Mouse (Mus musculus) hindbrain, embryonic 16.5 days (tissue): ENCODE measurements around the gene E2f8. TPM values are rescaled to one million over a fixed set of nuclear protein-coding genes. Genes with fewer than 3 reads are reported as not detected.

Experiments
- ATAC-seq: fragments of 200-750 bp; cut with Nextera tagmentation; 2 replicates; pipeline ENCODE4 v1.8.0; 2017; ENCODE audit warnings: moderate TSS enrichment, moderate library complexity
- H3K27ac ChIP-seq: fragments of 300-500 bp; sonication (generic); 2 replicates; pipeline ENCODE4 v1.5.1; 2014; ENCODE audit warnings: low read depth, mild to moderate bottlenecking, control low read depth, low read length, moderate library complexity
- H3K27me3 ChIP-seq: fragments of 300-500 bp; sonication (generic); replicated peaks from 2 replicates; pipeline ENCODE4 v1.6.1; 2014; ENCODE audit warnings: low read length; ENCODE audit not compliant: control insufficient read depth, insufficient read depth
- H3K36me3 ChIP-seq: fragments of 300-500 bp; sonication (generic); 2 replicates; pipeline ENCODE4 v1.6.1; 2014; ENCODE audit warnings: mild to moderate bottlenecking, low read length, moderate library complexity, mixed read lengths; ENCODE audit not compliant: control insufficient read depth, insufficient read depth
- H3K4me1 ChIP-seq: fragments of 300-500 bp; sonication (generic); 2 replicates; pipeline ENCODE4 v1.6.1; 2014; ENCODE audit warnings: low read depth, low read length; ENCODE audit not compliant: control insufficient read depth, insufficient read depth
- H3K4me2 ChIP-seq: fragments of 300-500 bp; sonication (generic); 2 replicates; pipeline ENCODE4 v1.6.1; 2014; ENCODE audit warnings: mild to moderate bottlenecking, low read length, control low read depth, moderate library complexity
- H3K4me3 ChIP-seq: fragments of 300-500 bp; sonication (generic); 2 replicates; pipeline ENCODE4 v1.5.1; 2014; ENCODE audit warnings: mild to moderate bottlenecking, low read length, control low read depth, moderate library complexity
- H3K9ac ChIP-seq: fragments of 300-500 bp; sonication (generic); 2 replicates; pipeline ENCODE4 v1.6.1; 2014; ENCODE audit warnings: low read depth, mild to moderate bottlenecking, control low read depth, low read length, moderate library complexity
- H3K9me3 ChIP-seq: fragments of 300-500 bp; sonication (generic); 2 replicates; pipeline ENCODE4 v1.6.1; 2014; ENCODE audit warnings: mild to moderate bottlenecking, low read length, moderate library complexity; ENCODE audit not compliant: control insufficient read depth
- WGBS: fragments of 180-500 bp; shearing (Covaris S2); extraction: QIAGEN DNeasy Blood & Tissue Kit; methylation state at CpG from one replicate; pipeline ENCODE4 v1.1.7; 2014; 5-methylcytosine and 5-hydroxymethylcytosine counted together
- polyA plus RNA-seq: library from polyadenylated mRNA; unstranded; fragments of >200 nt; fragmentation: Nextera tagmentation; extraction: Ambion mirVana; gene quantifications from 2 replicates; pipeline ENCODE4 v1.2.1, GENCODE M21; 2015

E2f8 gene
- polyA plus RNA-seq, 1 experiment from 2014 or later, result 2.5 TPM

DNA sequence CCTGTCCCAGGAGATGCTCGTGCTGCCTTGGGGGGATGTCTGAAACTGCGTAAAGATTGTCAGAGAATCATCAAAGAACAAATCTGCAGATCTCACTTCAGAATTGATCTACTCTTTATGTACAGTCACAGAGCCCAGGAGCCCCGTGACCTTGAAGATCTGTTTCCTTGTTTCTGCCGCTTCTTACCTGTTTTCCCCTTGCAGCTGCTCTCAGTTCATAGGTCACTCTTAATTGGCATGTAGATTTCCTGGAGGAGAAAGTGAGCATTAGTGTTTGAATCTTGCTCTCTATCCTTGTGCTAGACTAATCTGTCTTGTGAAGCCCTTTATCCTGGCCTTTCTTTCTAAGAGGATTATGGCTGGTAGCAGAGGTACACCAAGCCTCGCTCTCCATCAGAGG is 59.7 kb downstream of the E2f8 start:
- WGBS, result 84% methylated on average over 5 of the region's 5 CpGs
- peaks cover 47% of the 10 kb centered on the region for H3K36me3 ChIP-seq
- H3K4me3 ChIP-seq, result no peak overlapping the region
- no peak overlapping the region for H3K27ac ChIP-seq
- ATAC-seq, result no peak
- H3K4me1 ChIP-seq, result no peaks in the 10 kb centered on the region
- no peaks in the 10 kb centered on the region for H3K27me3 ChIP-seq
- H3K9me3 ChIP-seq, result no peaks in the 10 kb centered on the region
- H3K4me2 ChIP-seq, result no peak overlapping the region
- H3K9ac ChIP-seq, result no peak overlapping the region

Other genes with a start within 250 kb of the E2f8 start
- not detected in 2 replicates for gene Mrgprb3, start 237.8 kb downstream of the E2f8 start, polyA plus RNA-seq
- 36.3 and 37.0 TPM in 2 replicates for gene Zdhhc13, start 92.6 kb downstream of the E2f8 start, polyA plus RNA-seq
- 0.24 and 7.3 TPM in 2 replicates for gene Csrp3, start 33.6 kb downstream of the E2f8 start, polyA plus RNA-seq
- gene Nav2, start 27.1 kb upstream of the E2f8 start, polyA plus RNA-seq, result 23.0 and 27.9 TPM in 2 replicates